Mouse (Mus musculus): ENCODE measurements at regions not wholly inside any gene's neighbourhood (a gene's known extent, or its start where the extent isn't known, plus 50 kb on each side); places are given as distances from the start of the nearest gene placed in this dataset.
"Not testable (repeated sequence)": the region's sequence is repeated elsewhere in the genome, so short reads cannot be mapped to it uniquely, and the experiment has no call there.

GRCm38 (mm10) chr14:53980771-53981170 is 273.1 kb downstream of the Dad1 start:
- H3K36me3 ChIP-seq (ENCODE audit: control insufficient read depth, insufficient read depth, low read length) = no peaks in the 10 kb centered on the region
- 71% methylated on average over 5 of the region's 5 CpGs for WGBS

GRCm38 (mm10) chr14:53961426-53961825 is 292.5 kb downstream of the Dad1 start:
- H3K4me1 ChIP-seq (ENCODE audit: control insufficient read depth, insufficient read depth, low read length); H3K27ac ChIP-seq (ENCODE audit: low read depth, low read length); H3K36me3 ChIP-seq (ENCODE audit: control insufficient read depth, insufficient read depth, low read length); H3K27me3 ChIP-seq (ENCODE audit: control insufficient read depth, insufficient read depth, low read length); H3K4me2 ChIP-seq (replicated peaks; ENCODE audit: low read depth, low read length); H3K4me3 ChIP-seq (ENCODE audit: low read length); H3K9ac ChIP-seq (ENCODE audit: low read depth, low read length); ATAC-seq (ENCODE audit: low FRiP score, low TSS enrichment); H3K9me3 ChIP-seq (ENCODE audit: control insufficient read depth, low read length): not testable (repeated sequence)
- WGBS = 70% methylated on average over 8 of the region's 11 CpGs

More at GRCm38 (mm10) chr14:53980771-53981170, 273.1 kb downstream of the Dad1 start:
- H3K27me3 ChIP-seq (ENCODE audit: control insufficient read depth, insufficient read depth, low read length) = no peaks in the 10 kb centered on the region
- no peak overlapping the region for H3K4me2 ChIP-seq (replicated peaks; ENCODE audit: low read depth, low read length)
- no peak overlapping the region for H3K9ac ChIP-seq (ENCODE audit: low read depth, low read length)
- H3K9me3 ChIP-seq (ENCODE audit: control insufficient read depth, low read length) = no peaks in the 10 kb centered on the region
- 0 out of 2 replicates have a peak, but pooled peaks cover 4% of the 10 kb centered on the region for H3K4me1 ChIP-seq (ENCODE audit: control insufficient read depth, insufficient read depth, low read length)
- no peak for ATAC-seq (ENCODE audit: low FRiP score, low TSS enrichment)
- H3K4me3 ChIP-seq (ENCODE audit: low read length) = no peak overlapping the region
- H3K27ac ChIP-seq (ENCODE audit: low read depth, low read length) = no peak overlapping the region

GRCm38 (mm10) chr14:53960779-53961178 is 293.1 kb downstream of the Dad1 start:
- H3K9me3 ChIP-seq (ENCODE audit: control insufficient read depth, low read length) = no peaks in the 10 kb centered on the region
- H3K27me3 ChIP-seq (ENCODE audit: control insufficient read depth, insufficient read depth, low read length) = no peaks in the 10 kb centered on the region
- WGBS = 60% methylated on average over 7 of the region's 7 CpGs
- no peak overlapping the region for H3K9ac ChIP-seq (ENCODE audit: low read depth, low read length)
- no peak overlapping the region for H3K4me3 ChIP-seq (ENCODE audit: low read length)
- no peak overlapping the region for H3K4me2 ChIP-seq (replicated peaks; ENCODE audit: low read depth, low read length)
- no peaks in the 10 kb centered on the region for H3K4me1 ChIP-seq (ENCODE audit: control insufficient read depth, insufficient read depth, low read length)
- ATAC-seq (ENCODE audit: low FRiP score, low TSS enrichment) = no peak
- no peak overlapping the region for H3K27ac ChIP-seq (ENCODE audit: low read depth, low read length)
- H3K36me3 ChIP-seq (ENCODE audit: control insufficient read depth, insufficient read depth, low read length) = no peaks in the 10 kb centered on the region

GRCm38 (mm10) chr14:53935791-53936231 is 318.1 kb downstream of the Dad1 start:
- H3K4me2 ChIP-seq (replicated peaks; ENCODE audit: low read depth, low read length); H3K4me3 ChIP-seq (ENCODE audit: low read length): not testable (repeated sequence)
- WGBS = 97% methylated on average over 25 of the region's 29 CpGs

GRCm38 (mm10) chr14:53935336-53935735 is 318.6 kb downstream of the Dad1 start:
- H3K36me3 ChIP-seq (ENCODE audit: control insufficient read depth, insufficient read depth, low read length) = not testable (repeated sequence)

More at GRCm38 (mm10) chr14:53935791-53936231, 318.1 kb downstream of the Dad1 start:
- H3K9me3 ChIP-seq (ENCODE audit: control insufficient read depth, low read length); ATAC-seq (ENCODE audit: low FRiP score, low TSS enrichment); H3K27me3 ChIP-seq (ENCODE audit: control insufficient read depth, insufficient read depth, low read length); H3K9ac ChIP-seq (ENCODE audit: low read depth, low read length); H3K4me1 ChIP-seq (ENCODE audit: control insufficient read depth, insufficient read depth, low read length); H3K36me3 ChIP-seq (ENCODE audit: control insufficient read depth, insufficient read depth, low read length); H3K27ac ChIP-seq (ENCODE audit: low read depth, low read length): not testable (repeated sequence)

GRCm38 (mm10) chr14:53910871-53911270 is 343.0 kb downstream of the Dad1 start:
- Histone ChIP-seq H3K9ac (ENCODE audit: low read depth, low read length) (no peak overlapping the region), H3K27ac (ENCODE audit: low read depth, low read length) (no peak overlapping the region), H3K9me3 (ENCODE audit: control insufficient read depth, low read length) (no peaks in the 10 kb centered on the region), H3K27me3 (ENCODE audit: control insufficient read depth, insufficient read depth, low read length) (no peaks in the 10 kb centered on the region), H3K4me2 (replicated peaks; ENCODE audit: low read depth, low read length) (no peak overlapping the region), H3K4me3 (ENCODE audit: low read length) (no peak overlapping the region), H3K36me3 (ENCODE audit: control insufficient read depth, insufficient read depth, low read length) (no peaks in the 10 kb centered on the region), H3K4me1 (ENCODE audit: control insufficient read depth, insufficient read depth, low read length) (no peaks in the 10 kb centered on the region)
- WGBS = 52% methylated on average over 1 of the region's 1 CpGs
- no peak for ATAC-seq (ENCODE audit: low FRiP score, low TSS enrichment)

More at GRCm38 (mm10) chr14:53935336-53935735, 318.6 kb downstream of the Dad1 start:
- not testable (repeated sequence) for H3K4me1 ChIP-seq (ENCODE audit: control insufficient read depth, insufficient read depth, low read length); H3K27ac ChIP-seq (ENCODE audit: low read depth, low read length); ATAC-seq (ENCODE audit: low FRiP score, low TSS enrichment); H3K9ac ChIP-seq (ENCODE audit: low read depth, low read length); H3K27me3 ChIP-seq (ENCODE audit: control insufficient read depth, insufficient read depth, low read length); H3K4me3 ChIP-seq (ENCODE audit: low read length); H3K4me2 ChIP-seq (replicated peaks; ENCODE audit: low read depth, low read length); H3K9me3 ChIP-seq (ENCODE audit: control insufficient read depth, low read length)
- WGBS = 96% methylated on average over 8 of the region's 13 CpGs

GRCm38 (mm10) chr14:53904578-53904977 is 349.3 kb downstream of the Dad1 start:
- no peak for ATAC-seq (ENCODE audit: low FRiP score, low TSS enrichment)
- Histone ChIP-seq H3K27ac (ENCODE audit: low read depth, low read length) (no peak overlapping the region), H3K4me1 (ENCODE audit: control insufficient read depth, insufficient read depth, low read length) (no peaks in the 10 kb centered on the region), H3K27me3 (ENCODE audit: control insufficient read depth, insufficient read depth, low read length) (no peaks in the 10 kb centered on the region), H3K9ac (ENCODE audit: low read depth, low read length) (no peak overlapping the region), H3K9me3 (ENCODE audit: control insufficient read depth, low read length) (no peaks in the 10 kb centered on the region), H3K36me3 (ENCODE audit: control insufficient read depth, insufficient read depth, low read length) (no peaks in the 10 kb centered on the region), H3K4me3 (ENCODE audit: low read length) (no peak overlapping the region), H3K4me2 (replicated peaks; ENCODE audit: low read depth, low read length) (no peak overlapping the region)
- WGBS = 66% methylated on average over 3 of the region's 3 CpGs

GRCm38 (mm10) chr14:53901103-53901502 is 352.8 kb downstream of the Dad1 start:
- no peaks in the 10 kb centered on the region for H3K27me3 ChIP-seq (ENCODE audit: control insufficient read depth, insufficient read depth, low read length)
- H3K27ac ChIP-seq (ENCODE audit: low read depth, low read length) = no peak overlapping the region
- no peak overlapping the region for H3K4me3 ChIP-seq (ENCODE audit: low read length)
- no peaks in the 10 kb centered on the region for H3K4me1 ChIP-seq (ENCODE audit: control insufficient read depth, insufficient read depth, low read length)
- no peak overlapping the region for H3K4me2 ChIP-seq (replicated peaks; ENCODE audit: low read depth, low read length)
- no peak overlapping the region for H3K9ac ChIP-seq (ENCODE audit: low read depth, low read length)
- no peaks in the 10 kb centered on the region for H3K36me3 ChIP-seq (ENCODE audit: control insufficient read depth, insufficient read depth, low read length)
- ATAC-seq (ENCODE audit: low FRiP score, low TSS enrichment) = no peak
- WGBS = 86% methylated on average over 1 of the region's 1 CpGs
- no peaks in the 10 kb centered on the region for H3K9me3 ChIP-seq (ENCODE audit: control insufficient read depth, low read length)

GRCm38 (mm10) chr14:53881304-53881703 is 372.6 kb downstream of the Dad1 start:
- no peaks in the 10 kb centered on the region for H3K9me3 ChIP-seq (ENCODE audit: control insufficient read depth, low read length)
- H3K4me3 ChIP-seq (ENCODE audit: low read length) = no peak overlapping the region
- no peaks in the 10 kb centered on the region for H3K36me3 ChIP-seq (ENCODE audit: control insufficient read depth, insufficient read depth, low read length)
- 3% methylated on average over 3 of the region's 3 CpGs for WGBS
- no peaks in the 10 kb centered on the region for H3K4me1 ChIP-seq (ENCODE audit: control insufficient read depth, insufficient read depth, low read length)
- ATAC-seq (ENCODE audit: low FRiP score, low TSS enrichment) = peak; percentile 75
- H3K27me3 ChIP-seq (ENCODE audit: control insufficient read depth, insufficient read depth, low read length) = no peaks in the 10 kb centered on the region
- H3K27ac ChIP-seq (ENCODE audit: low read depth, low read length) = no peak overlapping the region
- H3K9ac ChIP-seq (ENCODE audit: low read depth, low read length) = no peak overlapping the region
- no peak overlapping the region for H3K4me2 ChIP-seq (replicated peaks; ENCODE audit: low read depth, low read length)
